Mouse (Mus musculus) stomach, postnatal 0 days (tissue): ENCODE measurements at regions not wholly inside any gene's neighbourhood (a gene's known extent, or its start where the extent isn't known, plus 50 kb on each side); places are given as distances from the start of the nearest gene placed in this dataset.

Source experiments
- ATAC-seq: fragments of 200-750 bp; cut with Nextera tagmentation; 2 replicates; pipeline ENCODE4 v1.8.0; 2017; ENCODE audit not compliant: low FRiP score, low TSS enrichment
- DNase-seq: peaks from one replicate; pipeline ENCODE4 v3.0.0-alpha.2; 2016; ENCODE audit warnings: low spot score
- H3K27ac ChIP-seq: fragments of 300-500 bp; sonication (generic); replicated peaks from 2 replicates; pipeline ENCODE4 v1.5.1; 2014; ENCODE audit warnings: mild to moderate bottlenecking, control low read depth
- H3K27me3 ChIP-seq: fragments of 300-500 bp; sonication (generic); 2 replicates; pipeline ENCODE4 v1.6.1; 2014; ENCODE audit warnings: low read length; ENCODE audit not compliant: control insufficient read depth, insufficient read depth
- H3K36me3 ChIP-seq: fragments of 300-500 bp; sonication (generic); 2 replicates; pipeline ENCODE4 v1.6.1; 2014; ENCODE audit warnings: low read length, mixed read lengths; ENCODE audit not compliant: control insufficient read depth, insufficient read depth
- H3K4me1 ChIP-seq: fragments of 300-500 bp; sonication (generic); replicated peaks from 2 replicates; pipeline ENCODE4 v1.6.1; 2014; ENCODE audit warnings: antibody characterized with exemption; ENCODE audit not compliant: control insufficient read depth, insufficient read depth
- H3K4me2 ChIP-seq: fragments of 300-500 bp; sonication (generic); replicated peaks from 2 replicates; pipeline ENCODE4 v1.6.1; 2014; ENCODE audit warnings: low read depth, mild to moderate bottlenecking, control low read depth, moderate library complexity
- H3K4me3 ChIP-seq: fragments of 300-500 bp; sonication (generic); 2 replicates; pipeline ENCODE4 v1.5.1; 2014; ENCODE audit warnings: low read depth, low read length, control low read depth
- H3K9ac ChIP-seq: fragments of 300-500 bp; sonication (generic); 2 replicates; pipeline ENCODE4 v1.6.1; 2014; ENCODE audit warnings: mild to moderate bottlenecking, low read length, control low read depth, mixed read lengths
- H3K9me3 ChIP-seq: fragments of 300-500 bp; sonication (generic); 2 replicates; pipeline ENCODE4 v1.6.1; 2016; ENCODE audit warnings: low read length; ENCODE audit not compliant: control insufficient read depth
- CTCF ChIP-seq: IDR thresholded peaks from 2 replicates; pipeline ENCODE4 v1.5.1; 2016; ENCODE audit warnings: antibody characterized with exemption, low read depth, mild to moderate bottlenecking, moderate library complexity
- EP300 ChIP-seq: optimal IDR thresholded peaks from 2 replicates; pipeline ENCODE3; 2016; ENCODE audit warnings: antibody characterized with exemption
- WGBS: fragments of 180-500 bp; shearing (Covaris S2); extraction: QIAGEN DNeasy Blood & Tissue Kit; methylation state at CpG from one replicate; pipeline ENCODE4 v1.1.7; 2014; 5-methylcytosine and 5-hydroxymethylcytosine counted together

DNA sequence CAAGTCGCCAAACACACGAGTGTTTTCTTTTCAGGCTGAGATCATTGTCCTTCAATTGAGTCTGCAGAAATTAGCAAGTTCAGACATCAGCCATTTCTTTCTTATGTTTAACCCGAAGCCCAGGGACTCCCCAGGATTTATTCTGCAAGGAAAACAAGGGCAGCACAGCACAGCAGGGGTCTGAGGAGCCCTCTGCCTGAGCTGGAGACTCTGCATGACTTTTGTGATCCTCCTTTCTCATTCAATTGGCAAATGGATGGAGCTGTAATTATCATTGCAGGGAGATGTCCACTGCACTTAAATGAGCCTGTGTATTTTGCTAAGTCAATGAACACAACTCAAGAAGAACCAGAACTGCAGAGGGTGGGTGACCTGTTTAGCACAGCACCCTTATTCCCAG, 417.6 kb upstream of the Etaa1 start:
- ATAC-seq (no peak), DNase-seq (no peak)
- H3K9ac ChIP-seq, result no peak overlapping the region
- 28% methylated on average over 3 of the region's 3 CpGs for WGBS
- H3K4me3 ChIP-seq, result no peak overlapping the region
- H3K27me3 ChIP-seq, result no peaks in the 10 kb centered on the region
- TF ChIP-seq EP300, result no peak
- TF ChIP-seq CTCF, result no peak
- 0 out of 2 replicates have a peak, but pooled peaks cover 4% of the 10 kb centered on the region for H3K4me1 ChIP-seq
- no peak overlapping the region for H3K27ac ChIP-seq
- H3K36me3 ChIP-seq, result no peaks in the 10 kb centered on the region
- H3K9me3 ChIP-seq, result no peaks in the 10 kb centered on the region
- no peak overlapping the region for H3K4me2 ChIP-seq

DNA sequence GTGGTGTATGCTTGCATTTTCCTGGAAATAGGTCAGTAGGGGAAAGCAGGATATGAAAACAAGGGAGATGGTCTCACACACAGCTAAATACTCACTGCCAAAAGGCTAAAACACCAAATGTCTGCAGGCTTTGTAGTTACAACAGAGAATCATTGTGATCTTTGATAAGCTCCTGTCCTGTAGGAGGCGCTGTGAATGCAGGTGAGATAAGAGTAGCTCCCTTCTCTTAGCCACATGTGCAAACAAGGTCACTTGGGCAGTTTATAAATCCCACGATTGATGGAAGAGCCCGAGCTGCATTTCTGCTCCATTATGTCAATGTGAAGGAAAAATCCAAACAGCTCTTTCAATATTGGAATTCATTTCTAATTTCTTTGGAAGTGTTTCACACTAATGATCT, 417.2 kb upstream of the Etaa1 start:
- DNase-seq, result no peak
- Histone ChIP-seq H3K9ac (no peak overlapping the region), H3K27ac (no peak overlapping the region), H3K36me3 (no peaks in the 10 kb centered on the region), H3K4me2 (no peak overlapping the region), H3K27me3 (no peaks in the 10 kb centered on the region), H3K9me3 (no peaks in the 10 kb centered on the region), H3K4me3 (no peak overlapping the region), H3K4me1 (0 out of 2 replicates have a peak, but pooled peaks cover 4% of the 10 kb centered on the region)
- 14% methylated on average over 3 of the region's 3 CpGs for WGBS
- ATAC-seq, result no peak
- TF ChIP-seq EP300, result no peak
- TF ChIP-seq CTCF, result peak; percentile 56

GRCm38 (mm10) chr11:18354866-18355265, 401.2 kb upstream of the Etaa1 start:
- ATAC-seq (no peak), DNase-seq (no peak)
- Histone ChIP-seq H3K4me1 (no peaks in the 10 kb centered on the region), H3K9me3 (no peaks in the 10 kb centered on the region), H3K36me3 (no peaks in the 10 kb centered on the region), H3K9ac (no peak overlapping the region), H3K27me3 (no peaks in the 10 kb centered on the region), H3K4me3 (no peak overlapping the region), H3K4me2 (no peak overlapping the region), H3K27ac (no peak overlapping the region)
- no peak for TF ChIP-seq CTCF
- no peak for TF ChIP-seq EP300
- 36% methylated on average over 3 of the region's 3 CpGs for WGBS

DNA sequence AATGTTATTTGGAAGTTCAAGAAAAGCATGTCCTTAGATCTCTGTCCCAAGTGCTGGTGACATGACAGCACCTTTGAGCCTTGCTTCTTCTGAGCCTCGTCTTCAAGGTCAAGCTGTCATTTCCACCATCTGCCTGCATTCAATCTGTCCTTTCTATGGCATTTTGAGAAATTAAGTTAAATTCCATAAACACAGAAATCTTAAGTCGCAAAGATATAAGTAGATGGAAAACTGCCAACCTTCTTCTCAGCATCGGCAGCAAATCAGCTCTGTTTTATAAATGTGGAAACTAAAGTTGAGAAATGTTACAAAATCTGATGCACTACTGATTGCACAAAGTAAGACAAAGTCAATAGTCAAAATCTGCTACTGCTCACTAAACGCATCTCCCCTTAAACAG, 400.5 kb upstream of the Etaa1 start:
- H3K4me1 ChIP-seq, result no peaks in the 10 kb centered on the region
- no peak for DNase-seq
- no peak overlapping the region for H3K4me2 ChIP-seq
- 48% methylated on average over 4 of the region's 4 CpGs for WGBS
- no peak overlapping the region for H3K4me3 ChIP-seq
- no peak overlapping the region for H3K27ac ChIP-seq
- no peak overlapping the region for H3K9ac ChIP-seq
- H3K27me3 ChIP-seq, result no peaks in the 10 kb centered on the region
- no peaks in the 10 kb centered on the region for H3K36me3 ChIP-seq
- ATAC-seq, result no peak
- TF ChIP-seq EP300 (no peak), CTCF (no peak)
- H3K9me3 ChIP-seq, result no peaks in the 10 kb centered on the region

DNA sequence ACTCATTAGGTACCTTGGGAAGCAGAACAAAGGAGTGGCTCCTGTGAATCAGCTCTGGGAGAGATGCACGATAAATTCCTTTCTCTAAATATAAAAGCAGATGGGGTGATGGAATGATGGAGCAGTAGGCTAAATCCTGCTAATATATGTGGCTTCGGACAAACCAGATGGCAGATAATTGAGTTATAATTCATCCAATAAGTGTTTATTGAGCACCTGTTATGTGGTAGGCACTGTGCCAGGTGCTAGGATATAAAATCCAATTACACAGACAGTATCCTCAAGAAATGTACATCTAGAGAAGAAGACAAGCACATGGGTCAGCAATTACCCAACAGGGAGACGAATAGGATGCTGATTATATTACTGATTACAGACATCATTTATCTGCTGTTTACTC, 394.2 kb upstream of the Etaa1 start:
- no peak overlapping the region for H3K9ac ChIP-seq
- H3K9me3 ChIP-seq, result no peaks in the 10 kb centered on the region
- no peak overlapping the region for H3K27ac ChIP-seq
- no peaks in the 10 kb centered on the region for H3K4me1 ChIP-seq
- H3K36me3 ChIP-seq, result no peaks in the 10 kb centered on the region
- H3K4me3 ChIP-seq, result no peak overlapping the region
- TF ChIP-seq EP300 (no peak), CTCF (no peak)
- ATAC-seq (no peak), DNase-seq (no peak)
- H3K4me2 ChIP-seq, result no peak overlapping the region
- WGBS, result 73% methylated on average over 3 of the region's 3 CpGs
- H3K27me3 ChIP-seq, result no peaks in the 10 kb centered on the region

DNA sequence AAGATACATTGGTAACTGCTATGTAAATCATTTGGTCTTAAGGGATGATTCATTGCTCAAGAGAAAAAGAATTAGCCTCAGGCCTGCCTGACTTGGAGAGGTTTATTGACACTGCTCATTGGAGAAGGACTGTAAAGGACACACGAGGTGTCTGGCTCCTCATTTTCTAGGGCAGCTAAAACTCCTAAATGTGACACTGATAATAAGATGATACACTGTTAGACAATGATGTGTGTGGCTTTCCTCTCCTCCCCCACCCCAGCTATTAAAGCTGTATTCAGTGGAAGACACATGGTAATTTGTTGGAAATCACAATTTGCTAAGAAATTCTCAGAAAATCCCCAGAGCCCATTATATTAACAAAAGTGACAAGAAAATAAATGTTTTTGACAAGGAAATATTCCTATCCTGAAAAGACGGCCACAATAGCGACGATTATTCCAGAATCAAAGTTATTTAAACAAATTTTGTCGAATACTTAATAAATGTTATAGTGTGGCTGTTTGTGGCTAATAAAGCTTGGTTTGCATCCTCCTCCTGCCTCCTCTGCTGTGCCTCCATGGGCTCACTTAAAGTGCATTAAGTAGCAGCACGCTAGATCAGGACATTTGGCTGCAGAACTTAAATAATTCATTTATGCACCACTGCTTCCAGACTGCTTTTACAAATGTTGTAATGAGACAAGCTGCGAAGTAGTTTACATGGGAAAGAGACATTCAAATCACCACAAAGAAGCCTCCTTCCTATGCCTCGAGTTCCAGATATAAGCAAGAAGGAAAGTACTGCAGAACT, 360.0 kb upstream of the Etaa1 start:
- Histone ChIP-seq H3K4me1 (no peaks in the 10 kb centered on the region), H3K27me3 (no peaks in the 10 kb centered on the region), H3K4me2 (no peak overlapping the region), H3K36me3 (no peaks in the 10 kb centered on the region), H3K9ac (no peak overlapping the region), H3K9me3 (no peaks in the 10 kb centered on the region), H3K27ac (no peak overlapping the region), H3K4me3 (no peak overlapping the region)
- ATAC-seq (no peak), DNase-seq (no peak)
- TF ChIP-seq CTCF (no peak), EP300 (no peak)
- WGBS, result 50% methylated on average over 8 of the region's 8 CpGs
